Mouse (Mus musculus) testis, adult 2 months (tissue): ENCODE results near the gene Fbxl5. TPM values are rescaled to one million over a fixed set of nuclear protein-coding genes. Genes with fewer than 3 reads are reported as not detected.

Experiments
- H3K27ac ChIP-seq: fragments of 200-500 bp; 2 replicates; pipeline ENCODE4 v1.5.1; 2012; ENCODE audit warnings: low read depth, low read length; ENCODE audit not compliant: control insufficient read depth, insufficient read depth
- H3K27me3 ChIP-seq: fragments of 200-500 bp; 2 replicates; pipeline ENCODE4 v1.6.1; 2012; ENCODE audit warnings: mild to moderate bottlenecking, low read length, moderate library complexity; ENCODE audit not compliant: control insufficient read depth, insufficient read depth
- H3K36me3 ChIP-seq: fragments of 200-500 bp; 2 replicates; pipeline ENCODE4 v1.6.1; 2012; ENCODE audit warnings: mild to moderate bottlenecking, low read length; ENCODE audit not compliant: control insufficient read depth, insufficient read depth
- H3K4me1 ChIP-seq: fragments of 200-500 bp; 2 replicates; pipeline ENCODE4 v1.6.1; 2012; ENCODE audit warnings: low read length; ENCODE audit not compliant: control insufficient read depth, insufficient read depth
- H3K4me3 ChIP-seq: fragments of 200-500 bp; 2 replicates; pipeline ENCODE4 v1.5.1; 2012; ENCODE audit warnings: low read depth, mild to moderate bottlenecking, low read length, moderate library complexity, mixed read lengths; ENCODE audit not compliant: control insufficient read depth
- CTCF ChIP-seq: fragments of 200-500 bp; IDR thresholded peaks from 2 replicates; pipeline ENCODE4 v1.5.1; 2012; ENCODE audit warnings: low read depth, mild to moderate bottlenecking, inconsistent platforms, low read length, moderate library complexity; ENCODE audit not compliant: control insufficient read depth, insufficient read depth, insufficient replicate concordance
- POLR2A ChIP-seq: fragments of 200-500 bp; IDR thresholded peaks from 2 replicates; pipeline ENCODE4 v1.6.1; 2012; ENCODE audit warnings: low read depth, mild to moderate bottlenecking, inconsistent platforms, low read length, moderate library complexity; ENCODE audit not compliant: control insufficient read depth
- polyA plus RNA-seq: library from polyadenylated mRNA; depleted of rRNA; stranded (reverse); fragments of >200 nt; gene quantifications from 2 replicates; pipeline ENCODE4 v1.2.3, GENCODE M21; 2012

Gene Fbxl5
- polyA plus RNA-seq, 1 experiment: 42.0 TPM

DNA sequence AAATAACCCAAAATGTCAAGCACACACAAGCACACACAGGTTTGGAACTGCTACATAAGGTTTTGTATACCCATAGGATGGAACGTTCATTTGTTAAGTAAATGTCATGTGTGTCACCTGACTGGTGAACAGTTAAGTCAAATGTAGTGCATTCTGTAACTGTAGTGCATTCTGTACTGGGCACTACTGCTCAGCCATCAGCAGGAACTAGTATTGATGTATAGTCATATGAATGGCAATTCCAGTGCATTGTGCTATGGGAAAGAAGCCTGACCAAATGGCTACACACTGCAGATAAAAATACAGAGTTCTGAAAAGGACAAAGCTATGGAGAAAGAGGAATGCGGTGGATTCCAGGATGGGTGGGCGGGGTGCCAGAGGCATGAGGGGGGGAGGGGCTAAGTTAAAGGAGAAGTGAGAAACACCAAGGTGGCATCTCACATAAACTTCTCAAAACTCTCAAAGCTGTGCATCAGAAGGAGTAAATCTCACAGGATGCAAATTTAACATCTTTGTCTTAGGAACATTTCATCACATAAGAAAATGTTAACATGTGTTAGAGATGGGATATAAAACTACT, 21.2 kb upstream of the Fbxl5 start:
- no peaks in the 10 kb centered on the region for H3K4me1 ChIP-seq
- no peak overlapping the region for H3K27ac ChIP-seq
- no peaks in the 10 kb centered on the region for H3K27me3 ChIP-seq
- TF ChIP-seq CTCF (no peak), POLR2A (no peak)
- no peaks in the 10 kb centered on the region for H3K36me3 ChIP-seq
- no peak overlapping the region for H3K4me3 ChIP-seq

DNA sequence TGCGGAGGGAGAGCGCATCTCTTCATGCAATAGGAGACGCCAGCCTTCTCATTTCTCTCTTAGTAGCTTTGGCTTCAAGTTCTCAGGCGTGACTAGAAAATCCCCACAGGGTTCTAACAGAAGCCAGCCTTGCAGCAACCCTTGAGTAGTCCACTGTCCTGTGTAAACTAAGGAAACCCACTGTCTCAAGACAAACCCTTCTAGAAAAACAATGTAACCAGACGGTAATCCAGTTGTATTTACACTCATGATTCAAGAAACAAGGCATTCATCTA, 20.5 kb upstream of the Fbxl5 start:
- no peak for TF ChIP-seq POLR2A
- no peak for TF ChIP-seq CTCF
- no peaks in the 10 kb centered on the region for H3K27me3 ChIP-seq
- no peak overlapping the region for H3K27ac ChIP-seq
- H3K4me3 ChIP-seq: no peak overlapping the region
- no peaks in the 10 kb centered on the region for H3K36me3 ChIP-seq
- H3K4me1 ChIP-seq: no peaks in the 10 kb centered on the region

DNA sequence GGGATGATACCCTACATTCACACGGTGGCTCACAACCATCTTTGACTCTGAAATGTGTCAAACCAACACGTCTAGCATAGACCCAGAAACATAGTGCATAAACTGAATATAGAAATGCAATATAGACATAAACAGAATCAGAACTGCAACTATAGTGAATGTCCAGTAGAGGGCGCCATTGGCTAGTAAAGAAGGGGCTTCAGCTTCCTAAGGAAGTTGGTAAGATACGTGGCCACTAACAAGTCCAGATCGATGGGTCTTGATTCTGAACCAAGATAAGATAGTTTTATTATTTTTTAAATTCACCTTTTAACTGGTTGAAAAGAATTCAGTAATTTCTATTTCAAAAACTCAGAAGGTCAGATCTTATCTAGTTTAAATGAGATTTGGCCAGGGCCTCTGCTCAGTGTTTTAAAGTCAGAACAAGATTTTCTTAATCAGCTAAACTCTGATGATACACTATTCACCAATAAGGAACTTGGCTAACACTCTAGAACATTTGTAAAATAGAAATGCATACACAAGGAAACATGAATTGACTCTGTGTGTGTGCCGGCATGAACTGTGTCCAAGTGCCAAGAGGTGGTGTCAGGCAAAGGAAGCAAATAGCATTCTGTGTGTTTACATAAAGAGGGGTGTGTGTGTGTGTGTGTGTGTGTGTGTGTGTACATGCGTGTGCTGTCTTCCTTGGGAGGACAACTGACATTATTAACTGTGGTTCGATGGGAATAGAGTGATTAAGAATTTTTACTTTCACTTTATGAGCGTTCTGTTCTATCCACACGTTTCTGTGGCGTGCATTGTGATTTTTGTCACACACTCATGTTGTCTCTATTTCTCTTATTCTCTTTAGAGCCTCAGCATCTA, 19.9 kb upstream of the Fbxl5 start:
- no peak overlapping the region for H3K27ac ChIP-seq

DNA sequence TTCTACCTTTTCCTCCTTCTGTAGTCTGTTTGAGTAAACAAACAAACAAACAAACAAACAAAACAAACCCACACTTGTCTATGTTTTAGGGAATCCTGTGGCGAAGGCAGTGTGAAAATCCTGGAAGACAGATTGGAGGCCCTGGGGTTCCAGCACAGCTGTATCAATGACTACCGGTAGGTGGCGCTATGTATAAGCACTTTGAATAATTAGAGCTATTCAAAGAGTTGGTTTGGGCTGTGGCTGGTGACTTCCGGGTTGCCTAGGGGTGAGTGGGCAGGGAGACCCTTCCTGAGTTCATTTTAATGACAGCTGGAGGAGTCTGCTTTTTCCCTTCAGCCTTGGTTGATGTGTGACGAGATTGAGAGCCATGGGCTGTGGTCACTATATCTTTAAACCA, 15.9 kb upstream of the Fbxl5 start:
- TF ChIP-seq CTCF (peak; percentile 36; the same call in 1 of the 2 replicates), POLR2A (no peak)
- Histone ChIP-seq H3K27ac (no peak overlapping the region), H3K4me1 (no peaks in the 10 kb centered on the region), H3K27me3 (no peaks in the 10 kb centered on the region), H3K4me3 (no peak overlapping the region), H3K36me3 (no peaks in the 10 kb centered on the region)

More for the DNA sequence above, 19.9 kb upstream of the Fbxl5 start:
- TF ChIP-seq CTCF (no peak), POLR2A (no peak)
- H3K4me1 ChIP-seq: no peaks in the 10 kb centered on the region
- no peaks in the 10 kb centered on the region for H3K27me3 ChIP-seq
- H3K4me3 ChIP-seq: peak overlapping the region; percentile 18; the same call in 1 of the 2 replicates
- H3K36me3 ChIP-seq: no peaks in the 10 kb centered on the region

DNA sequence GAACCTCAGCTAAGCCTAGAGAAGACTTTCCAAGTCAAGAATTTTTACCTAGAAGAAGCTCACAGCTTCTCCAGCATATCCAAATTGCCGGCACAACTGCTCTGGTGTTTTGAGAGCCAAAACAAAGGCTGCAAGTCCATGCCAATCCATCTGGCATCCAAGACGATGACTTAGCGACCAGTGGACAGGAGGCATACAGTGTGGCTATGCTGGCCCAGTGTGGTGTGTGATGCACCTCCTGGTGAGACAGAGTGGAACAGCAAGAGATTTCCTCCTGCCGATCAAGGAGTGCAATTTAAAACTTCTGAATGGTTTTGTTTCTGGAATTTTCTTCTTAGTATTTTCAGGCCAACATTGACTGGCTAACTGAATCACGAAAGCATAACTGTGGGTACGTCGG, 15.2 kb upstream of the Fbxl5 start:
- no peak overlapping the region for H3K27ac ChIP-seq
- no peaks in the 10 kb centered on the region for H3K4me1 ChIP-seq
- no peaks in the 10 kb centered on the region for H3K27me3 ChIP-seq
- H3K4me3 ChIP-seq: no peak overlapping the region
- TF ChIP-seq POLR2A: no peak
- no peak; the same call in 1 of the 2 replicates for TF ChIP-seq CTCF
- no peaks in the 10 kb centered on the region for H3K36me3 ChIP-seq

DNA sequence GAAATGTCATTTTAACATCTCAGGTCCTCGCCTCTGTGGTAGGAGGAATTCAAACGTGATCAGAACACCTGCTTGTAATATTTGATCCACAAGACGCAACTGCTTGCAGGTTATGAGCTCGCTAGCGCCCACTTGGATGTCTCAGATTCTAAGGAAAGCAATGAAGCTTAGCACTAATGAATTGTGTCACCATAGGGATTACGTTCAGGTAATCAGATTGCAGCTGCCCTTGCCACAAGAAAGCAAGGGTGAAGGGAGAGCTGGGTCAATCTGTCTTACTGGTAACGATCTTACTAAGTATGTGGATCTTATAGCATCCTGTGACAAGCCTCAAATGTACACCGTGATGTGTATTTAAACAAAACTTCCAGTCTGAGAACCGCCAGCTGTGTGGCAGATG, 5.9 kb upstream of the Fbxl5 start:
- Histone ChIP-seq H3K27me3 (no peaks in the 10 kb centered on the region), H3K4me1 (no peaks in the 10 kb centered on the region), H3K27ac (no peak overlapping the region), H3K4me3 (no peak overlapping the region), H3K36me3 (no peaks in the 10 kb centered on the region)
- no peak for TF ChIP-seq POLR2A
- TF ChIP-seq CTCF: no peak

DNA sequence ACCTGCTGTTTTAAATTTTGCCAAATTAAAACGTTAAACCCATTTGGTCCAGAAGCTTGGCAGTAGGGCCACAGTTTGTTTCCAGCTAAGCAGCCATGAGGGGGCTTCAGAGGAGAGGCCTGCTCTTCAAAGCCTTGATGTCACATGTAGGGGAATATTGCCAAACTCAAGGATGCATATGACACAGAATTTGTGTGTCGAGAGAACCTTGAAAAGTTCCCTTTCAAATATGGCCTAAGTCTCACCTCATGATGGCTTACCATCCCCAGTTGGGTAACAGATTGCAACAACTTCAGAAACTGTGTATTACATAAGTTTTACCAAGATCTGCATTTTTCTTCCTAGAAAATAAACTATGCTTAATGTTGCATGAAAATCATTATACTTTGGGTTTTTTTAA, 5.4 kb upstream of the Fbxl5 start:
- TF ChIP-seq CTCF (no peak), POLR2A (no peak)
- Histone ChIP-seq H3K36me3 (no peaks in the 10 kb centered on the region), H3K27ac (no peak overlapping the region), H3K4me1 (no peaks in the 10 kb centered on the region), H3K4me3 (no peak overlapping the region), H3K27me3 (no peaks in the 10 kb centered on the region)

DNA sequence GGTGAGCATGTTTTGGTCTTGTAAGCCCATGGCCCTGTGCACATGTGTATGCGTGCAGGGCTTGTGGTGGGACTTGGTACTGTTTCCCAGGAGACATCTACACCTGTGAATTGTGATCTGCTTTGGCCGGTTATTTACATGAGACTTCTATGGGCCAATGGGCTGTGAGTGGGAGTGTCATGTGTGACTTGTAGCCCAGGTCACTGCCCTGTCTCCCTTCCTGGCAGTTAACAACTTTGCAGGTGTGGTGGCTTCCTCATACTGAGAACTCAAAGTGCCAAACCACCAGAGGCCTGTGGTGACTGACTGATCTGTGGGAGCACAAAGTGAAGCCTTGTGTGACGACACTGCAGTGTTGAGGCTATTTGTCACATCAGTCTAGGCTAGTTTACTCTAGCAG, 3.1 kb upstream of the Fbxl5 start:
- H3K4me1 ChIP-seq: no peaks in the 10 kb centered on the region
- TF ChIP-seq POLR2A (no peak), CTCF (no peak)
- no peaks in the 10 kb centered on the region for H3K27me3 ChIP-seq
- H3K4me3 ChIP-seq: no peak overlapping the region
- no peaks in the 10 kb centered on the region for H3K36me3 ChIP-seq
- no peak overlapping the region for H3K27ac ChIP-seq
